Mouse (Mus musculus) liver, embryonic 15.5 days (tissue): ENCODE data around the gene Ttll8. TPM values are rescaled to one million over a fixed set of nuclear protein-coding genes. Genes with fewer than 3 reads are reported as not detected.

ENCODE experiments used
- ATAC-seq: fragments of 200-750 bp; cut with Nextera tagmentation; 2 replicates; pipeline ENCODE4 v1.8.0; 2017; ENCODE audit warnings: moderate number of reproducible peaks, mild to moderate bottlenecking, moderate library complexity; ENCODE audit not compliant: insufficient read depth
- H3K27ac ChIP-seq: fragments of 300-500 bp; sonication (generic); replicated peaks from 2 replicates; pipeline ENCODE4 v1.5.1; 2015; ENCODE audit warnings: mild to moderate bottlenecking, inconsistent platforms
- H3K27me3 ChIP-seq: fragments of 300-500 bp; sonication (generic); 2 replicates; pipeline ENCODE4 v1.6.1; 2015; ENCODE audit warnings: mild to moderate bottlenecking, inconsistent platforms
- H3K36me3 ChIP-seq: fragments of 300-500 bp; sonication (generic); replicated peaks from 2 replicates; pipeline ENCODE4 v1.6.1; 2015; ENCODE audit warnings: moderate library complexity, mild to moderate bottlenecking, inconsistent platforms
- H3K4me1 ChIP-seq: fragments of 300-500 bp; sonication (generic); replicated peaks from 2 replicates; pipeline ENCODE4 v1.6.1; 2015; ENCODE audit warnings: inconsistent platforms
- H3K4me2 ChIP-seq: fragments of 300-500 bp; sonication (generic); 2 replicates; pipeline ENCODE4 v1.6.1; 2015; ENCODE audit warnings: moderate library complexity, mild to moderate bottlenecking, inconsistent platforms
- H3K4me3 ChIP-seq: fragments of 300-500 bp; sonication (generic); replicated peaks from 2 replicates; pipeline ENCODE4 v1.5.1; 2015; ENCODE audit warnings: mild to moderate bottlenecking, inconsistent platforms
- H3K9ac ChIP-seq: fragments of 300-500 bp; sonication (generic); 2 replicates; pipeline ENCODE4 v1.6.1; 2015; ENCODE audit warnings: moderate library complexity, mild to moderate bottlenecking, inconsistent platforms
- H3K9me3 ChIP-seq: fragments of 300-500 bp; sonication (generic); replicated peaks from 2 replicates; pipeline ENCODE4 v1.6.1; 2016; ENCODE audit warnings: inconsistent platforms
- WGBS: fragments of 180-500 bp; shearing (Covaris S2); methylation state at CpG from one replicate; pipeline ENCODE4 v1.1.7; 2015; ENCODE audit warnings: mixed read lengths; ENCODE audit not compliant: insufficient replicate concordance; 5-methylcytosine and 5-hydroxymethylcytosine counted together
- polyA plus RNA-seq: library from polyadenylated mRNA; unstranded; fragments of >200 nt; fragmentation: Nextera tagmentation; extraction: Ambion mirVana; gene quantifications from 2 replicates; pipeline ENCODE4 v1.2.1, GENCODE M21; 2015

Ttll8 gene
- polyA plus RNA-seq, 1 experiment from 2014 or later: not detected

GRCm38 (mm10) chr15:88858707-88859106 lies 95.5 kb downstream of the Ttll8 start:
- no peak overlapping the region for H3K4me3 ChIP-seq
- H3K4me2 ChIP-seq: no peak overlapping the region
- no peak overlapping the region for H3K27ac ChIP-seq
- no peaks in the 10 kb centered on the region for H3K9me3 ChIP-seq
- WGBS: 47% methylated on average over 2 of the region's 2 CpGs
- H3K9ac ChIP-seq: no peak overlapping the region
- peaks cover 37% of the 10 kb centered on the region for H3K4me1 ChIP-seq
- H3K36me3 ChIP-seq: no peaks in the 10 kb centered on the region
- H3K27me3 ChIP-seq: 0 out of 2 replicates have a peak, but pooled peaks cover 8% of the 10 kb centered on the region
- no peak for ATAC-seq

GRCm38 (mm10) chr15:88858141-88858541 lies 96.1 kb downstream of the Ttll8 start:
- H3K9me3 ChIP-seq: no peaks in the 10 kb centered on the region
- H3K4me2 ChIP-seq: no peak overlapping the region
- no peak overlapping the region for H3K4me3 ChIP-seq
- H3K9ac ChIP-seq: no peak overlapping the region
- 70% methylated on average over 3 of the region's 3 CpGs for WGBS
- peaks cover 31% of the 10 kb centered on the region for H3K4me1 ChIP-seq
- H3K36me3 ChIP-seq: no peaks in the 10 kb centered on the region
- H3K27me3 ChIP-seq: 0 out of 2 replicates have a peak, but pooled peaks cover 4% of the 10 kb centered on the region
- no peak overlapping the region for H3K27ac ChIP-seq
- no peak for ATAC-seq

- WGBS: 74% methylated on average over 7 of the region's 7 CpGs
- no peak for ATAC-seq
- no peak overlapping the region for H3K27ac ChIP-seq
These were observed 96.9 kb downstream of the Ttll8 start for GRCm38 (mm10) chr15:88857361-88857760.

GRCm38 (mm10) chr15:88856613-88857012 lies 97.6 kb downstream of the Ttll8 start:
- no peaks in the 10 kb centered on the region for H3K9me3 ChIP-seq

More at GRCm38 (mm10) chr15:88857361-88857760, 96.9 kb downstream of the Ttll8 start:
- Histone ChIP-seq H3K9me3 (no peaks in the 10 kb centered on the region), H3K4me3 (no peak overlapping the region), H3K4me1 (peaks cover 23% of the 10 kb centered on the region), H3K36me3 (no peaks in the 10 kb centered on the region), H3K9ac (no peak overlapping the region), H3K4me2 (no peak overlapping the region), H3K27me3 (no peaks in the 10 kb centered on the region)

GRCm38 (mm10) chr15:88855896-88856417 lies 98.3 kb downstream of the Ttll8 start:
- Histone ChIP-seq H3K4me2 (no peak overlapping the region), H3K27me3 (no peaks in the 10 kb centered on the region), H3K9ac (no peak overlapping the region), H3K27ac (no peak overlapping the region), H3K36me3 (no peaks in the 10 kb centered on the region), H3K4me3 (no peak overlapping the region), H3K4me1 (peaks cover 11% of the 10 kb centered on the region), H3K9me3 (no peaks in the 10 kb centered on the region)
- 48% methylated on average over 6 of the region's 6 CpGs for WGBS
- ATAC-seq: no peak

More at GRCm38 (mm10) chr15:88856613-88857012, 97.6 kb downstream of the Ttll8 start:
- Histone ChIP-seq H3K4me1 (peaks cover 16% of the 10 kb centered on the region), H3K9ac (no peak overlapping the region), H3K36me3 (no peaks in the 10 kb centered on the region), H3K27ac (no peak overlapping the region), H3K27me3 (no peaks in the 10 kb centered on the region), H3K4me3 (no peak overlapping the region), H3K4me2 (no peak overlapping the region)
- no peak for ATAC-seq
- WGBS: 50% methylated on average over 5 of the region's 5 CpGs

- Histone ChIP-seq H3K9ac (no peak overlapping the region), H3K4me3 (no peak overlapping the region), H3K27ac (no peak overlapping the region), H3K9me3 (no peaks in the 10 kb centered on the region), H3K4me2 (no peak overlapping the region), H3K4me1 (peaks cover 11% of the 10 kb centered on the region), H3K36me3 (no peaks in the 10 kb centered on the region), H3K27me3 (no peaks in the 10 kb centered on the region)
- 43% methylated on average over 15 of the region's 15 CpGs for WGBS
- ATAC-seq: no peak
These were observed 99.0 kb downstream of the Ttll8 start for GRCm38 (mm10) chr15:88854969-88855830.

GRCm38 (mm10) chr15:88854119-88854968 lies 99.9 kb downstream of the Ttll8 start:
- Histone ChIP-seq H3K27me3 (no peaks in the 10 kb centered on the region), H3K36me3 (no peaks in the 10 kb centered on the region), H3K4me2 (no peak overlapping the region), H3K9ac (no peak overlapping the region), H3K4me1 (peaks cover 11% of the 10 kb centered on the region), H3K27ac (no peak overlapping the region), H3K4me3 (no peak overlapping the region), H3K9me3 (no peaks in the 10 kb centered on the region)
- no peak for ATAC-seq
- 45% methylated on average over 6 of the region's 6 CpGs for WGBS

GRCm38 (mm10) chr15:88853106-88853505 lies 101.1 kb downstream of the Ttll8 start:
- H3K27me3 ChIP-seq: no peaks in the 10 kb centered on the region
- no peak overlapping the region for H3K9ac ChIP-seq
- H3K27ac ChIP-seq: no peak overlapping the region
- WGBS: 58% methylated on average over 9 of the region's 9 CpGs
- no peak overlapping the region for H3K4me2 ChIP-seq
- H3K4me1 ChIP-seq: peaks cover 11% of the 10 kb centered on the region
- no peaks in the 10 kb centered on the region for H3K36me3 ChIP-seq
- no peak for ATAC-seq
- H3K4me3 ChIP-seq: no peak overlapping the region
- no peaks in the 10 kb centered on the region for H3K9me3 ChIP-seq

GRCm38 (mm10) chr15:88851507-88852149 lies 102.6 kb downstream of the Ttll8 start:
- H3K9ac ChIP-seq: no peak overlapping the region
- WGBS: 61% methylated on average over 10 of the region's 10 CpGs
- H3K36me3 ChIP-seq: no peaks in the 10 kb centered on the region
- H3K27ac ChIP-seq: no peak overlapping the region
- peaks cover 11% of the 10 kb centered on the region for H3K4me1 ChIP-seq
- no peak overlapping the region for H3K4me3 ChIP-seq
- ATAC-seq: no peak
- H3K9me3 ChIP-seq: no peaks in the 10 kb centered on the region
- no peak overlapping the region for H3K4me2 ChIP-seq
- H3K27me3 ChIP-seq: no peaks in the 10 kb centered on the region

GRCm38 (mm10) chr15:88851076-88851475 lies 103.1 kb downstream of the Ttll8 start:
- Histone ChIP-seq H3K4me3 (no peak overlapping the region), H3K4me2 (no peak overlapping the region), H3K27ac (0 out of 2 replicates have a peak overlapping the region, but pooled peaks have one; percentile 53), H3K9ac (no peak overlapping the region), H3K36me3 (no peaks in the 10 kb centered on the region), H3K9me3 (no peaks in the 10 kb centered on the region), H3K27me3 (no peaks in the 10 kb centered on the region), H3K4me1 (peaks cover 11% of the 10 kb centered on the region)
- no peak for ATAC-seq
- 39% methylated on average over 3 of the region's 3 CpGs for WGBS
